In genomic region chr5:86889933-86890332, GRCm38 (mm10) we compare ENCODE assay signal across 43 mouse cellular contexts. TPM values are rescaled to one million over a fixed set of nuclear protein-coding genes. Genes with fewer than 3 reads are reported as not detected.
DNase-seq lines count a peak whose midpoint lies in the region; ATAC-seq and TF ChIP-seq lines count a peak whose summit lies in the region.
"Had no signal": no experiment of that assay in that cellular context is flagged by ENCODE, and none has a peak within 500 bp of the region (broad histone marks: within the 10 kb centered on the region; RNA-seq: fewer than 3 reads in every experiment).

No protein-coding gene starts in this region.

- no peak for ATAC-seq in forebrain, postnatal 0 days
- ATAC-seq in forebrain, embryonic 14.5 days: no peak
- ATAC-seq in Patski: no peak
- ATAC-seq: forebrain, embryonic 15.5 days; lung, postnatal 0 days had no signal

- H3K4me3 ChIP-seq in forebrain, postnatal 0 days (ENCODE audit: low read depth, low read length): no peak overlapping the region
- no peak overlapping the region for H3K4me3 ChIP-seq in forebrain, embryonic 14.5 days (ENCODE audit: low read depth, low read length)
- no peak overlapping the region for H3K4me3 ChIP-seq in layer of hippocampus, adult 2 months
- H3K4me3 ChIP-seq: embryonic facial prominence, embryonic 12.5 days; forebrain, embryonic 15.5 days; gastrocnemius, adult 2 months; heart, embryonic 13.5 days; hindbrain, embryonic 15.5 days; megakaryocyte, embryonic 14.5 days; midbrain, embryonic 12.5 days; myocyte; neural tube, embryonic 12.5 days had no signal

- TF ChIP-seq CTCF in forebrain, postnatal 0 days (IDR thresholded peaks at IDR 0.05; ENCODE audit: low read depth): peak; percentile 20; the same call in 1 of the 2 replicates
- TF ChIP-seq CTCF in layer of hippocampus, adult 2 months (conservative IDR thresholded peaks at IDR 0.05): peak; percentile 57
- peak; percentile 33 for TF ChIP-seq CTCF in Patski (IDR thresholded peaks at IDR 0.05)

- H3K4me1 ChIP-seq in forebrain, postnatal 0 days (ENCODE audit: insufficient read depth): no peaks in the 10 kb centered on the region
- H3K4me1 ChIP-seq in forebrain, embryonic 14.5 days (ENCODE audit: control insufficient read depth, insufficient read depth, low read length): no peaks in the 10 kb centered on the region
- H3K4me1 ChIP-seq: embryonic facial prominence, embryonic 12.5 days; forebrain, embryonic 15.5 days; heart, embryonic 13.5 days; hindbrain, embryonic 15.5 days; megakaryocyte, embryonic 14.5 days; midbrain, embryonic 12.5 days; neural tube, embryonic 12.5 days had no signal

- in situ Hi-C loops in Patski (cut with MboI; ENCODE audit: low pct_unique_long_range_greater_than_20kb): loop anchor here (5.0 to 25.0 kb wide), 4 partner anchors 252 to 747 kb away; partner anchors contain the start of gene Ugt2b5

- no peak for DNase-seq in forebrain, postnatal 0 days
- DNase-seq in forebrain, embryonic 14.5 days (ENCODE audit: low spot score): no peak
- DNase-seq in layer of hippocampus, adult 2 months (ENCODE audit: low spot score in 2 of 2): no peak
- no peak for DNase-seq in layer of hippocampus, adult 11-12 months (ENCODE audit: low spot score)
- DNase-seq in 416B (ENCODE audit: low read depth): peak; percentile 3
- DNase-seq in Patski (ENCODE audit: low read depth, low spot score): no peak
- DNase-seq in c-Kit-positive CD71-positive TER-119-positive erythroid progenitor cells, embryonic 14.5 days (ENCODE audit: low spot score): no peak
- DNase-seq in gastrocnemius, postnatal 4 days (ENCODE audit: low spot score in 2 of 2): no peak
- DNase-seq: adrenal gland, postnatal 25 days; B cell, adult 2 months; cerebellum, adult 8-10 months; cerebellum, postnatal 25 days; gastrocnemius, adult 2 months; heart, postnatal 10 days; kidney, adult 8-10 months; layer of hippocampus, postnatal 36 days; liver; lung, adult 18-20 months; lung, postnatal 4 days; right cerebral cortex, adult 18-20 months; right cerebral cortex, postnatal 4 days; thymus, postnatal 14 days had no signal

- no peak overlapping the region for H3K9ac ChIP-seq in forebrain, postnatal 0 days
- H3K9ac ChIP-seq in forebrain, embryonic 14.5 days (ENCODE audit: low read length): no peak overlapping the region
- H3K9ac ChIP-seq: embryonic facial prominence, embryonic 12.5 days; forebrain, embryonic 15.5 days; heart, embryonic 13.5 days; hindbrain, embryonic 15.5 days; midbrain, embryonic 12.5 days; neural tube, embryonic 12.5 days had no signal

- WGBS in forebrain, postnatal 0 days: 90% methylated on average over 1 of the region's 1 CpGs
- WGBS in forebrain, embryonic 14.5 days: 74% methylated on average over 1 of the region's 1 CpGs

- H3K27ac ChIP-seq in forebrain, postnatal 0 days (ENCODE audit: low read depth, low read length): no peak overlapping the region
- H3K27ac ChIP-seq in forebrain, embryonic 14.5 days (ENCODE audit: low read depth, low read length): no peak overlapping the region
- no peak overlapping the region for H3K27ac ChIP-seq in layer of hippocampus, adult 2 months
- H3K27ac ChIP-seq: embryonic facial prominence, embryonic 12.5 days; forebrain, embryonic 15.5 days; gastrocnemius, adult 2 months; heart, embryonic 13.5 days; hindbrain, embryonic 15.5 days; midbrain, embryonic 12.5 days; neural tube, embryonic 12.5 days had no signal

- H3K9me3 ChIP-seq in forebrain, postnatal 0 days (ENCODE audit: low read length): no peaks in the 10 kb centered on the region
- H3K9me3 ChIP-seq in forebrain, embryonic 14.5 days (replicated peaks; ENCODE audit: control insufficient read depth, low read length): 0 out of 2 replicates have a peak, but pooled peaks cover 2% of the 10 kb centered on the region
- H3K9me3 ChIP-seq: embryonic facial prominence, embryonic 12.5 days; forebrain, embryonic 15.5 days; hindbrain, embryonic 15.5 days had no signal

- no peak overlapping the region for H3K4me2 ChIP-seq in forebrain, postnatal 0 days (ENCODE audit: low read depth)
- no peak overlapping the region for H3K4me2 ChIP-seq in forebrain, embryonic 14.5 days (ENCODE audit: low read length)
- H3K4me2 ChIP-seq: embryonic facial prominence, embryonic 12.5 days; forebrain, embryonic 15.5 days; heart, embryonic 13.5 days; hindbrain, embryonic 15.5 days; midbrain, embryonic 12.5 days; neural tube, embryonic 12.5 days had no signal

- no peaks in the 10 kb centered on the region for H3K27me3 ChIP-seq in forebrain, postnatal 0 days (ENCODE audit: insufficient read depth, low read length)
- H3K27me3 ChIP-seq in forebrain, embryonic 14.5 days (replicated peaks; ENCODE audit: control insufficient read depth, insufficient read depth, low read length): no peaks in the 10 kb centered on the region
- H3K27me3 ChIP-seq in Patski: no peaks in the 10 kb centered on the region
- H3K27me3 ChIP-seq: embryonic facial prominence, embryonic 12.5 days; forebrain, embryonic 15.5 days; heart, embryonic 13.5 days; hindbrain, embryonic 15.5 days; megakaryocyte, embryonic 14.5 days; midbrain, embryonic 12.5 days; neural tube, embryonic 12.5 days had no signal

- H3K36me3 ChIP-seq in forebrain, postnatal 0 days (ENCODE audit: insufficient read depth): no peaks in the 10 kb centered on the region
- H3K36me3 ChIP-seq in forebrain, embryonic 14.5 days (ENCODE audit: control insufficient read depth, insufficient read depth, low read length): no peaks in the 10 kb centered on the region
- H3K36me3 ChIP-seq: embryonic facial prominence, embryonic 12.5 days; forebrain, embryonic 15.5 days; G1E; heart, embryonic 13.5 days; hindbrain, embryonic 15.5 days; midbrain, embryonic 12.5 days; neural tube, embryonic 12.5 days had no signal

- POLR2A ChIA-PET in Patski (lab: Charles Lee): no interaction called here

- CTCF ChIA-PET in Patski (lab: Charles Lee): interaction anchor here (1.0 kb wide), 1 partner anchor 11 kb away, joined by 3 read pairs; no protein-coding TSS in a partner anchor

RNA-seq across cellular contexts. Expression of gene Ugt2b34, which starts 16.8 kb away (rescaled TPM):
- not detected in 2 replicates for total RNA-seq in forebrain, postnatal 0 days (2014; rRNA removed)
- polyA plus RNA-seq in forebrain, postnatal 0 days (2015; fragmentation: Nextera tagmentation; extraction: Ambion mirVana): not detected in 2 replicates
- not detected in 2 replicates for polyA plus RNA-seq in forebrain, embryonic 14.5 days (2014; fragmentation: Nextera tagmentation; extraction: Ambion mirVana)
- not detected for total RNA-seq in layer of hippocampus, adult 2 months (2021)
- 0.23 TPM for polyA plus RNA-seq in Patski (2021)
- under 1 TPM in 1 of 2 experiments, not detected in 1; 0.31 TPM for total RNA-seq in gastrocnemius, postnatal 4 days (2021)
- total RNA-seq: adrenal gland, postnatal 25 days; gastrocnemius, adult 2 months; heart, adult 8-10 months; heart, postnatal 10 days; hematopoietic stem cell, adult 5-6 weeks; layer of hippocampus, postnatal 36 days; left cerebral cortex, postnatal 14 days; midbrain, postnatal 0 days had no signal
- polyA plus RNA-seq: embryonic facial prominence, embryonic 12.5 days; forebrain, embryonic 15.5 days; G1E; gonadal fat pad, adult 2 months; hindbrain, embryonic 15.5 days; limb, embryonic 11.5 days; lung, postnatal 0 days; midbrain, embryonic 12.5 days; midbrain, postnatal 0 days; myocyte; neural tube, embryonic 12.5 days had no signal

RNA-seq across cellular contexts. Expression of gene Ugt2b1, which starts 36.4 kb away (rescaled TPM):
- total RNA-seq in forebrain, postnatal 0 days (2014; rRNA removed): not detected in 2 replicates
- not detected in 2 replicates for polyA plus RNA-seq in forebrain, postnatal 0 days (2015; fragmentation: Nextera tagmentation; extraction: Ambion mirVana)
- not detected in 2 replicates for polyA plus RNA-seq in forebrain, embryonic 14.5 days (2014; fragmentation: Nextera tagmentation; extraction: Ambion mirVana)
- not detected for total RNA-seq in layer of hippocampus, adult 2 months (2021)
- not detected for polyA plus RNA-seq in Patski (2021)
- total RNA-seq in gastrocnemius, postnatal 4 days (2021): under 1 TPM in 1 of 2 experiments, not detected in 1; 0.13 TPM
- total RNA-seq: adrenal gland, adult 18-20 months; adrenal gland, postnatal 25 days; gastrocnemius, adult 2 months; heart, adult 8-10 months; heart, postnatal 10 days; hematopoietic stem cell, adult 5-6 weeks; layer of hippocampus, postnatal 36 days; left cerebral cortex, postnatal 14 days; midbrain, postnatal 0 days had no signal
- polyA plus RNA-seq: brain, embryonic 14.5 days; embryonic facial prominence, embryonic 12.5 days; forebrain, embryonic 15.5 days; G1E; heart, embryonic 13.5 days; hindbrain, embryonic 15.5 days; intestine, embryonic 14.5 days; limb, embryonic 11.5 days; lung, postnatal 0 days; midbrain, embryonic 12.5 days; midbrain, postnatal 0 days; myocyte; neural tube, embryonic 12.5 days; spleen, adult 2 months; testis, adult 2 months had no signal
